Mouse (Mus musculus) lung, postnatal 0 days (tissue): ENCODE measurements around the gene 1700018B08Rik.

Experiments
- CTCF ChIP-seq: IDR thresholded peaks from 2 replicates; pipeline ENCODE4 v1.5.1; 2016; ENCODE audit warnings: antibody characterized with exemption, mild to moderate bottlenecking
- EP300 ChIP-seq: IDR thresholded peaks from 2 replicates; pipeline ENCODE4 v1.6.1; 2016; ENCODE audit warnings: antibody characterized with exemption, mild to moderate bottlenecking, control low read depth

DNA sequence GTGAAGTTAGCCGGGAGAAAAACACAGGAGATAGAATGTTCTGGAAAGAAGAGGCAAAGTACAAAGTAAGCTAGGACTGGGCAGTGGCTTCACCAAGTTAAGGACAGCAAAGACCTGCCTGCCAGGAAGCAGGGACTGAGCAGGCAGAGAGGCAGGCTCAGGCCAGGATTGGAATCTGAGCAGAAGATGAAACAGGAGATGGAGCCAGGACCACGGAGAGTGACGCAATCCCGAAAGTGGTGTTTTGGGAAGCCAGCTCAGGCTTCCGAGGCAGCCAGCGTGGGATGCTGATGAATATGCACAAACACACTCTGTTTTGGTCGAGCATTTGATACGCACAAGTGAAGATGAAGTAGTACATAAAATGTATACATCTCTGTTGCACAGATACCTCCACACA lies 39.5 kb upstream of the 1700018B08Rik start:
- TF ChIP-seq CTCF (no peak), EP300 (no peak)
